Mouse (Mus musculus): ENCODE measurements around the gene Gm36079. TPM values are rescaled to one million over a fixed set of nuclear protein-coding genes. Genes with fewer than 3 reads are reported as not detected.
"Not testable (repeated sequence)": the region's sequence is repeated elsewhere in the genome, so short reads cannot be mapped to it uniquely, and the experiment has no call there.

The Gm36079 gene
- polyA plus RNA-seq, 1 experiment from 2014 or later = not detected

GRCm38 (mm10) chr13:120046422-120047209 is 19.8 kb upstream of the Gm36079 start:
- H3K27ac ChIP-seq (ENCODE audit: low read depth); H3K36me3 ChIP-seq (ENCODE audit: control insufficient read depth, insufficient read depth, low read length); ATAC-seq (replicated peaks; ENCODE audit: low FRiP score, low TSS enrichment, low read depth); H3K4me1 ChIP-seq (replicated peaks; ENCODE audit: control insufficient read depth, insufficient read depth, low read length); H3K9ac ChIP-seq (ENCODE audit: low read length); H3K4me3 ChIP-seq (ENCODE audit: low read depth, low read length); H3K9me3 ChIP-seq (ENCODE audit: control insufficient read depth, low read length); H3K27me3 ChIP-seq (replicated peaks; ENCODE audit: control insufficient read depth, insufficient read depth, low read length); H3K4me2 ChIP-seq (ENCODE audit: low read length): not testable (repeated sequence)
- WGBS = 0% methylated on average over 6 of the region's 40 CpGs
- DNase-seq (ENCODE audit: low spot score) = peak; percentile 45

- H3K27me3 ChIP-seq (replicated peaks; ENCODE audit: control insufficient read depth, insufficient read depth, low read length) = peaks cover 12% of the 10 kb centered on the region
- not testable (repeated sequence) for H3K4me2 ChIP-seq (ENCODE audit: low read length); DNase-seq (ENCODE audit: low spot score); H3K4me1 ChIP-seq (replicated peaks; ENCODE audit: control insufficient read depth, insufficient read depth, low read length); H3K27ac ChIP-seq (ENCODE audit: low read depth); H3K9me3 ChIP-seq (ENCODE audit: control insufficient read depth, low read length); H3K36me3 ChIP-seq (ENCODE audit: control insufficient read depth, insufficient read depth, low read length); ATAC-seq (replicated peaks; ENCODE audit: low FRiP score, low TSS enrichment, low read depth); H3K9ac ChIP-seq (ENCODE audit: low read length); H3K4me3 ChIP-seq (ENCODE audit: low read depth, low read length)
- WGBS = no CpG with 5 or more reads among the region's 1 CpGs
Observed at GRCm38 (mm10) chr13:120041145-120041544, 14.3 kb upstream of the Gm36079 start.

- peak; percentile 46 for DNase-seq (ENCODE audit: low spot score)
- ATAC-seq (replicated peaks; ENCODE audit: low FRiP score, low TSS enrichment, low read depth) = not testable (repeated sequence)
Observed at GRCm38 (mm10) chr13:120037881-120038280, 11.1 kb upstream of the Gm36079 start.

GRCm38 (mm10) chr13:120036577-120037115 is 9.8 kb upstream of the Gm36079 start:
- not testable (repeated sequence) for H3K9ac ChIP-seq (ENCODE audit: low read length); H3K4me3 ChIP-seq (ENCODE audit: low read depth, low read length); ATAC-seq (replicated peaks; ENCODE audit: low FRiP score, low TSS enrichment, low read depth); H3K36me3 ChIP-seq (ENCODE audit: control insufficient read depth, insufficient read depth, low read length); H3K9me3 ChIP-seq (ENCODE audit: control insufficient read depth, low read length); H3K4me1 ChIP-seq (replicated peaks; ENCODE audit: control insufficient read depth, insufficient read depth, low read length); H3K27ac ChIP-seq (ENCODE audit: low read depth); H3K4me2 ChIP-seq (ENCODE audit: low read length)
- peaks cover 19% of the 10 kb centered on the region for H3K27me3 ChIP-seq (replicated peaks; ENCODE audit: control insufficient read depth, insufficient read depth, low read length)
- WGBS = under 1% methylated on average over 23 of the region's 25 CpGs
- DNase-seq (ENCODE audit: low spot score) = peak; percentile 53

More at GRCm38 (mm10) chr13:120037881-120038280, 11.1 kb upstream of the Gm36079 start:
- H3K27me3 ChIP-seq (replicated peaks; ENCODE audit: control insufficient read depth, insufficient read depth, low read length) = peaks cover 19% of the 10 kb centered on the region
- H3K4me2 ChIP-seq (ENCODE audit: low read length); H3K4me1 ChIP-seq (replicated peaks; ENCODE audit: control insufficient read depth, insufficient read depth, low read length); H3K9me3 ChIP-seq (ENCODE audit: control insufficient read depth, low read length); H3K9ac ChIP-seq (ENCODE audit: low read length); H3K27ac ChIP-seq (ENCODE audit: low read depth); H3K36me3 ChIP-seq (ENCODE audit: control insufficient read depth, insufficient read depth, low read length); H3K4me3 ChIP-seq (ENCODE audit: low read depth, low read length): not testable (repeated sequence)
- WGBS = 7% methylated on average over 6 of the region's 6 CpGs

GRCm38 (mm10) chr13:120035151-120035550 is 8.3 kb upstream of the Gm36079 start:
- DNase-seq (ENCODE audit: low spot score); H3K4me2 ChIP-seq (ENCODE audit: low read length); H3K9me3 ChIP-seq (ENCODE audit: control insufficient read depth, low read length); H3K27ac ChIP-seq (ENCODE audit: low read depth); H3K4me1 ChIP-seq (replicated peaks; ENCODE audit: control insufficient read depth, insufficient read depth, low read length); H3K9ac ChIP-seq (ENCODE audit: low read length); H3K4me3 ChIP-seq (ENCODE audit: low read depth, low read length); H3K36me3 ChIP-seq (ENCODE audit: control insufficient read depth, insufficient read depth, low read length); ATAC-seq (replicated peaks; ENCODE audit: low FRiP score, low TSS enrichment, low read depth): not testable (repeated sequence)
- H3K27me3 ChIP-seq (replicated peaks; ENCODE audit: control insufficient read depth, insufficient read depth, low read length) = peaks cover 19% of the 10 kb centered on the region
- 0% methylated on average over 8 of the region's 18 CpGs for WGBS

GRCm38 (mm10) chr13:120034637-120035036 is 7.8 kb upstream of the Gm36079 start:
- not testable (repeated sequence) for H3K4me3 ChIP-seq (ENCODE audit: low read depth, low read length); H3K9me3 ChIP-seq (ENCODE audit: control insufficient read depth, low read length); H3K27ac ChIP-seq (ENCODE audit: low read depth); DNase-seq (ENCODE audit: low spot score); H3K9ac ChIP-seq (ENCODE audit: low read length); H3K36me3 ChIP-seq (ENCODE audit: control insufficient read depth, insufficient read depth, low read length); H3K4me2 ChIP-seq (ENCODE audit: low read length); H3K4me1 ChIP-seq (replicated peaks; ENCODE audit: control insufficient read depth, insufficient read depth, low read length)
- WGBS = 2% methylated on average over 3 of the region's 10 CpGs
- H3K27me3 ChIP-seq (replicated peaks; ENCODE audit: control insufficient read depth, insufficient read depth, low read length) = peaks cover 19% of the 10 kb centered on the region
- ATAC-seq (replicated peaks; ENCODE audit: low FRiP score, low TSS enrichment, low read depth) = 0 out of 2 replicates have a peak, but pooled peaks have one; percentile 47

GRCm38 (mm10) chr13:120033516-120034190 is 6.8 kb upstream of the Gm36079 start:
- not testable (repeated sequence) for H3K9me3 ChIP-seq (ENCODE audit: control insufficient read depth, low read length); H3K4me2 ChIP-seq (ENCODE audit: low read length); H3K9ac ChIP-seq (ENCODE audit: low read length); ATAC-seq (replicated peaks; ENCODE audit: low FRiP score, low TSS enrichment, low read depth); H3K36me3 ChIP-seq (ENCODE audit: control insufficient read depth, insufficient read depth, low read length); H3K27ac ChIP-seq (ENCODE audit: low read depth); H3K4me1 ChIP-seq (replicated peaks; ENCODE audit: control insufficient read depth, insufficient read depth, low read length); H3K4me3 ChIP-seq (ENCODE audit: low read depth, low read length)
- peak; percentile 45 for DNase-seq (ENCODE audit: low spot score)
- 2% methylated on average over 16 of the region's 19 CpGs for WGBS
- peaks cover 19% of the 10 kb centered on the region for H3K27me3 ChIP-seq (replicated peaks; ENCODE audit: control insufficient read depth, insufficient read depth, low read length)

- not testable (repeated sequence) for H3K36me3 ChIP-seq (ENCODE audit: control insufficient read depth, insufficient read depth, low read length); H3K9ac ChIP-seq (ENCODE audit: low read length); H3K27ac ChIP-seq (ENCODE audit: low read depth); H3K4me2 ChIP-seq (ENCODE audit: low read length); H3K4me1 ChIP-seq (replicated peaks; ENCODE audit: control insufficient read depth, insufficient read depth, low read length); H3K4me3 ChIP-seq (ENCODE audit: low read depth, low read length); H3K9me3 ChIP-seq (ENCODE audit: control insufficient read depth, low read length); H3K27me3 ChIP-seq (replicated peaks; ENCODE audit: control insufficient read depth, insufficient read depth, low read length); DNase-seq (ENCODE audit: low spot score); ATAC-seq (replicated peaks; ENCODE audit: low FRiP score, low TSS enrichment, low read depth)
- 4% methylated on average over 11 of the region's 16 CpGs for WGBS
Observed at GRCm38 (mm10) chr13:120031676-120032075, 4.9 kb upstream of the Gm36079 start.

Data from intestine, embryonic 14.5 days (tissue).